In genomic region chr10:18886918-18887625, GRCm38 (mm10) we compare ENCODE assay signal across 9 mouse cellular contexts. TPM values are rescaled to one million over a fixed set of nuclear protein-coding genes. Genes with fewer than 3 reads are reported as not detected.
DNase-seq lines count a peak whose midpoint lies in the region; ATAC-seq and TF ChIP-seq lines count a peak whose summit lies in the region.
"Had no signal": no experiment of that assay in that cellular context is flagged by ENCODE, and none has a peak within 500 bp of the region (broad histone marks: within the 10 kb centered on the region; RNA-seq: fewer than 3 reads in every experiment).

No protein-coding gene starts in this region.

- no peaks in the 10 kb centered on the region for H3K9me3 ChIP-seq in limb, embryonic 15.5 days
- no peaks in the 10 kb centered on the region for H3K9me3 ChIP-seq in limb, embryonic 10.5 days (replicated peaks)
- no peaks in the 10 kb centered on the region for H3K9me3 ChIP-seq in heart, embryonic 11.5 days (replicated peaks; ENCODE audit: control insufficient read depth, low read length)
- H3K9me3 ChIP-seq: neural tube, embryonic 12.5 days had no signal

- no peak overlapping the region for H3K9ac ChIP-seq in limb, embryonic 15.5 days
- no peak overlapping the region for H3K9ac ChIP-seq in heart, embryonic 11.5 days (ENCODE audit: low read depth, low read length)
- H3K9ac ChIP-seq: neural tube, embryonic 12.5 days had no signal

- H3K4me1 ChIP-seq in limb, embryonic 15.5 days = no peaks in the 10 kb centered on the region
- peaks cover 7% of the 10 kb centered on the region for H3K4me1 ChIP-seq in limb, embryonic 10.5 days
- H3K4me1 ChIP-seq in heart, embryonic 11.5 days (ENCODE audit: control insufficient read depth, insufficient read depth, low read length) = peaks cover 10% of the 10 kb centered on the region; the same call in 1 of the 2 replicates
- H3K4me1 ChIP-seq: neural tube, embryonic 12.5 days had no signal

- ATAC-seq in limb, embryonic 15.5 days (ENCODE audit: insufficient number of reproducible peaks, low FRiP score, low TSS enrichment, low read depth) = 0 out of 2 replicates have a peak, but pooled peaks have one; percentile 24
- peak; percentile 67; the same call in 1 of the 2 replicates for ATAC-seq in heart, embryonic 11.5 days (replicated peaks; ENCODE audit: insufficient number of reproducible peaks, low FRiP score, low TSS enrichment)
- ATAC-seq in megakaryocyte-erythroid progenitor cell, adult 5-6 weeks (replicated peaks; ENCODE audit: low FRiP score, low TSS enrichment, poor library complexity, severe bottlenecking) = no peak

- intact Hi-C loops in left cerebral cortex, adult 2 months (cut with DNase I) = no loop called here

- H3K27ac ChIP-seq in limb, embryonic 15.5 days = no peak overlapping the region
- H3K27ac ChIP-seq in limb, embryonic 10.5 days = no peak overlapping the region
- peak overlapping the region; percentile 85 for H3K27ac ChIP-seq in heart, embryonic 11.5 days (ENCODE audit: low read depth, low read length)
- no peak overlapping the region for H3K27ac ChIP-seq in left cerebral cortex, adult 2 months
- H3K27ac ChIP-seq: neural tube, embryonic 12.5 days had no signal

- DNase-seq in limb, embryonic 10.5 days (ENCODE audit: low spot score) = no peak
- peak; percentile 60 to 65 for DNase-seq in cerebellum, postnatal 14 days
- peak; percentile 36 to 38 for DNase-seq in left cerebral cortex, adult 2 months (ENCODE audit: extremely low spot score in 1 of 2, low spot score in 2 of 2)
- peak; percentile 37 for DNase-seq in right cerebral cortex, postnatal 25 days
- DNase-seq in spleen, adult 12 weeks (ENCODE audit: low spot score) = no peak

- 62% methylated on average over 4 of the region's 4 CpGs for WGBS in limb, embryonic 15.5 days
- 96% methylated on average over 4 of the region's 4 CpGs for WGBS in limb, embryonic 10.5 days
- WGBS in heart, embryonic 11.5 days (ENCODE audit: insufficient replicate concordance) = 19% methylated on average over 4 of the region's 4 CpGs

- H3K4me3 ChIP-seq in limb, embryonic 15.5 days = no peak overlapping the region
- H3K4me3 ChIP-seq in limb, embryonic 10.5 days = no peak overlapping the region
- H3K4me3 ChIP-seq in heart, embryonic 11.5 days (ENCODE audit: low read depth, low read length) = no peak overlapping the region
- H3K4me3 ChIP-seq in left cerebral cortex, adult 2 months = no peak overlapping the region
- H3K4me3 ChIP-seq: neural tube, embryonic 12.5 days had no signal

- no peak overlapping the region for H3K4me2 ChIP-seq in limb, embryonic 15.5 days
- 0 out of 2 replicates have a peak overlapping the region, but pooled peaks have one; percentile 31 for H3K4me2 ChIP-seq in heart, embryonic 11.5 days
- H3K4me2 ChIP-seq: neural tube, embryonic 12.5 days had no signal

- no peak for TF ChIP-seq CTCF in left cerebral cortex, adult 2 months (IDR thresholded peaks at IDR 0.05)

- H3K27me3 ChIP-seq in limb, embryonic 15.5 days = no peaks in the 10 kb centered on the region
- no peaks in the 10 kb centered on the region for H3K27me3 ChIP-seq in limb, embryonic 10.5 days (ENCODE audit: low read depth, poor library complexity, severe bottlenecking)
- no peaks in the 10 kb centered on the region for H3K27me3 ChIP-seq in heart, embryonic 11.5 days (ENCODE audit: control insufficient read depth, insufficient read depth, low read length)
- H3K27me3 ChIP-seq: neural tube, embryonic 12.5 days had no signal

- no peaks in the 10 kb centered on the region for H3K36me3 ChIP-seq in limb, embryonic 15.5 days
- no peaks in the 10 kb centered on the region for H3K36me3 ChIP-seq in limb, embryonic 10.5 days
- no peaks in the 10 kb centered on the region for H3K36me3 ChIP-seq in heart, embryonic 11.5 days (ENCODE audit: control insufficient read depth, insufficient read depth, low read length)
- H3K36me3 ChIP-seq: neural tube, embryonic 12.5 days had no signal

RNA-seq across cellular contexts. Expression of gene Perp, which starts 42.3 kb away (rescaled TPM):
- polyA plus RNA-seq in limb, embryonic 15.5 days (2015; fragmentation: Nextera tagmentation; extraction: Ambion mirVana) = 915 and 921 TPM in 2 replicates
- polyA plus RNA-seq in limb, embryonic 10.5 days (2016; fragmentation: Nextera tagmentation; extraction: Ambion mirVana) = 35.0 and 35.6 TPM in 2 replicates
- 80.9 and 102 TPM in 2 replicates for polyA plus RNA-seq in heart, embryonic 11.5 days (2014; fragmentation: Nextera tagmentation; extraction: Ambion mirVana)
- 1 to 10 TPM; 3.5 to 5.5 TPM for total RNA-seq in left cerebral cortex, adult 2 months (2021)
- total RNA-seq in megakaryocyte-erythroid progenitor cell, adult 5-6 weeks (2014; fragmentation: Nextera tagmentation) = not detected in 2 replicates
- total RNA-seq in megakaryocyte-erythroid progenitor cell, adult 5-6 weeks (2017) = 0.88 and 1.1 TPM in 2 replicates

Comparison
In these comparisons a context has a peak if more than half of its experiments do, and no peak if none do; other contexts are left out.
1. DNase-seq: peak in cerebellum, postnatal 14 days (2 of 2), left cerebral cortex, adult 2 months (2 of 2) and right cerebral cortex, postnatal 25 days (single experiment); none in limb, embryonic 10.5 days (single experiment) and spleen, adult 12 weeks (single experiment).